Mouse (Mus musculus) olfactory bulb, adult 2 months (tissue): ENCODE measurements around the gene Rnase12. TPM values are rescaled to one million over a fixed set of nuclear protein-coding genes. Genes with fewer than 3 reads are reported as not detected.

Source experiments
- H3K27ac ChIP-seq: fragments of 200-500 bp; 2 replicates; pipeline ENCODE4 v1.5.1; 2012; ENCODE audit warnings: low read depth, low read length; ENCODE audit not compliant: insufficient read depth
- H3K4me1 ChIP-seq: fragments of 200-500 bp; 2 replicates; pipeline ENCODE4 v1.6.1; 2012; ENCODE audit warnings: low read length; ENCODE audit not compliant: control insufficient read depth, insufficient read depth
- H3K4me3 ChIP-seq: fragments of 200-500 bp; 2 replicates; pipeline ENCODE4 v1.5.1; 2012; ENCODE audit warnings: mild to moderate bottlenecking, low read depth, low read length, moderate library complexity; ENCODE audit not compliant: insufficient read depth
- CTCF ChIP-seq: fragments of 200-500 bp; IDR thresholded peaks from 2 replicates; pipeline ENCODE4 v1.5.1; 2012; ENCODE audit warnings: low read depth, mild to moderate bottlenecking, low read length, moderate library complexity; ENCODE audit not compliant: insufficient read depth
- POLR2A ChIP-seq: fragments of 200-500 bp; IDR thresholded peaks from 2 replicates; pipeline ENCODE4 v1.6.1; 2012; ENCODE audit warnings: mild to moderate bottlenecking, low read depth, low read length, moderate library complexity; ENCODE audit not compliant: insufficient read depth
- WGBS: fragments of 180-500 bp; shearing (Covaris S2); methylation state at CpG from one replicate; pipeline ENCODE4 v1.1.7; 2018; 5-methylcytosine and 5-hydroxymethylcytosine counted together
- polyA plus RNA-seq: library from polyadenylated mRNA; stranded (reverse); fragments of >200 nt; gene quantifications from 2 replicates; pipeline ENCODE4 v1.2.4, GENCODE M21; 2012; ENCODE audit warnings: low replicate concordance; ENCODE audit not compliant: missing spikeins, insufficient read depth, insufficient read length

Rnase12 gene
- polyA plus RNA-seq, 1 experiment, result not detected

- H3K27ac ChIP-seq, result no peak overlapping the region
- H3K4me1 ChIP-seq, result no peaks in the 10 kb centered on the region
- WGBS, result 73% methylated on average over 4 of the region's 4 CpGs
- TF ChIP-seq POLR2A (no peak), CTCF (no peak)
- H3K4me3 ChIP-seq, result no peak overlapping the region
Measured at GRCm38 (mm10) chr14:51008781-51009180, 48.7 kb downstream of the Rnase12 start.

GRCm38 (mm10) chr14:51007914-51008713, 49.3 kb downstream of the Rnase12 start:
- no peak for TF ChIP-seq CTCF
- no peak for TF ChIP-seq POLR2A
- no peak overlapping the region for H3K27ac ChIP-seq
- H3K4me3 ChIP-seq, result no peak overlapping the region
- no peaks in the 10 kb centered on the region for H3K4me1 ChIP-seq
- 52% methylated on average over 13 of the region's 13 CpGs for WGBS

- Histone ChIP-seq H3K4me1 (no peaks in the 10 kb centered on the region), H3K4me3 (no peak within 1 kb of the TSS), H3K27ac (no peak within 1 kb of the TSS)
- TF ChIP-seq POLR2A, result no peak
- TF ChIP-seq CTCF, result no peak
- WGBS, result 91% methylated on average over 8 of the region's 8 CpGs
Measured at GRCm38 (mm10) chr14:51007152-51007801, 50.2 kb downstream of the Rnase12 start, which contains the start of gene Rnase10. Rnase10 (plus strand) TSS chr14:51007751.

Other genes starting within 250 kb of the Rnase12 start
- not detected in 2 replicates for gene Ccnb1ip1, start 249.9 kb downstream of the Rnase12 start, polyA plus RNA-seq
- gene Parp2, start 249.8 kb downstream of the Rnase12 start, polyA plus RNA-seq, result not detected in 2 replicates
- gene Tep1, start 187.1 kb downstream of the Rnase12 start, polyA plus RNA-seq, result not detected in 2 replicates
- not detected in 2 replicates for gene Klhl33, start 160.2 kb downstream of the Rnase12 start, polyA plus RNA-seq
- gene Osgep, start 132.8 kb downstream of the Rnase12 start, polyA plus RNA-seq, result not detected in 2 replicates
- not detected in 2 replicates for gene Apex1, start 132.7 kb downstream of the Rnase12 start, polyA plus RNA-seq
- gene Pip4p1, start 126.8 kb downstream of the Rnase12 start, polyA plus RNA-seq, result not detected in 2 replicates
- not detected in 2 replicates for gene Pnp, start 126.6 kb downstream of the Rnase12 start, polyA plus RNA-seq
- gene Gm49342, start 113.1 kb downstream of the Rnase12 start, polyA plus RNA-seq, result not detected in 2 replicates
- not detected in 2 replicates for gene Pnp2, start 101.7 kb downstream of the Rnase12 start, polyA plus RNA-seq
- not detected in 2 replicates for gene Rnase10, start 49.9 kb downstream of the Rnase12 start, polyA plus RNA-seq
- not detected in 2 replicates for gene Rnase9, start 15.8 kb downstream of the Rnase12 start, polyA plus RNA-seq
- not detected in 2 replicates for gene Rnase11, start 7.5 kb downstream of the Rnase12 start, polyA plus RNA-seq
- not detected in 2 replicates for gene Olfr750, start 16.8 kb upstream of the Rnase12 start, polyA plus RNA-seq
- gene Rnase4, start 33.4 kb upstream of the Rnase12 start, polyA plus RNA-seq, result not detected in 2 replicates
- gene Ang, start 33.5 kb upstream of the Rnase12 start, polyA plus RNA-seq, result not detected in 2 replicates
- not detected in 2 replicates for gene Eddm3b, start 56.8 kb upstream of the Rnase12 start, polyA plus RNA-seq
- not detected in 2 replicates for gene Rnase6, start 66.2 kb upstream of the Rnase12 start, polyA plus RNA-seq
- not detected in 2 replicates for gene Rnase1, start 89.1 kb upstream of the Rnase12 start, polyA plus RNA-seq
- not detected in 2 replicates for gene Rnase2b, start 104.6 kb upstream of the Rnase12 start, polyA plus RNA-seq
- gene Ang2, start 141.5 kb upstream of the Rnase12 start, polyA plus RNA-seq, result not detected in 2 replicates
- gene Ear14, start 145.7 kb upstream of the Rnase12 start, polyA plus RNA-seq, result not detected in 2 replicates
- not detected in 2 replicates for gene Rnase2a, start 198.5 kb upstream of the Rnase12 start, polyA plus RNA-seq